Mouse (Mus musculus) heart, postnatal 10 days (tissue): ENCODE data around the gene Cnga2. TPM values are rescaled to one million over a fixed set of nuclear protein-coding genes. Genes with fewer than 3 reads are reported as not detected.
"Not testable (repeated sequence)": the region's sequence is repeated elsewhere in the genome, so short reads cannot be mapped to it uniquely, and the experiment has no call there.

ENCODE experiments used
- DNase-seq, 2 experiments: peaks; one replicate each; pipeline ENCODE4 v3.0.0; 2021
- intact Hi-C: fragments of 180-260 bp; cut with DNase I; formaldehyde crosslinking; loops from one replicate; pipeline ENCODE4 v1.15.1; 2025
- total RNA-seq, 2 experiments: library from RNA; stranded (reverse); gene quantifications; 2 replicates each; pipeline ENCODE4 v1.2.3; 2021

The Cnga2 gene
- under 1 TPM in 1 of 2 experiments, not detected in 1; 0.14 TPM for total RNA-seq

DNA sequence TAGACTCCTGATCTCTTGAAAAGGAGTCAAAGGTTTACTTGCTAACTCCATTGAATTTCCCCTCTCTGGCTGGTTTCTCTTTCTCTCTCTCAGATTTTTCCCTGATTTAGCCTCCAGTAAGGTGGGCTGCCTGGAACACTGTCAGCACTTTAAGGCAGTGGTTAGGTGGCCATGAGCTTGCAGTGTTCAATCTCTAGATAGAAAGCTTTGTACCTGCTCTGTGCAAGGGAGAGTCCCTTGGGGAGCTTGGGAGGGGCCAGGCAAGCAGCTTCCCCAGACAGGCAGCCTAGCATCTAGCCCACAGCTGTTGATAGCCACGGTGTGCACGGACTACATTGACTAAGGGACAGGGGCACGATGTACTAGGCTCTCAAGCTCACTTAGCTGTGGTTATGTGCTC lies at the start of gene Cnga2:
Cnga2 (plus strand) TSS at position 301 of the 400 bp plus-strand sequence.
- intact Hi-C loops = no loop called here
- no peak for DNase-seq

DNA sequence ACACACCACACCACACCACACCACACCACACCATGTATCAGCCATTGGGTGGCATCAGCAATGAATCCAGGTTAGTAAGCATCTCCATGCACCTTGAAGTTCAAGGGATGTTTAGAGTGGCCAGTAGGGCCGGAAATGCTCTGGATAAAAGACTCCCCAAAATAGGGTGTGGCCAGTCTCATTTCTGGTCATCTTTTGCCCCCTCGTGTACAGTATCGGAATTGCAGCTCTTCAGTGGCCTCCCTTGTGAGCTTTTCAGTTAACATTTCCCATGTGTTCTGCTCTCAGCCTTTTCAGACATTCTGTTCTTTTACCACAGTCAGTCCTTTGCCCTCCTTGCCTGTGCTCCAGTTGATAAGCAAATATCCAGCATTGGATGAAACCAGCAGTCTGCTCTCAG lies 45.0 kb upstream of the Cnga2 start:
- peak; percentile 29 to 65 for DNase-seq
- intact Hi-C loops = loop anchor here (1.0 to 2.0 kb wide), 2 partner anchors 148 to 298 kb away; no protein-coding TSS in a partner anchor

DNA sequence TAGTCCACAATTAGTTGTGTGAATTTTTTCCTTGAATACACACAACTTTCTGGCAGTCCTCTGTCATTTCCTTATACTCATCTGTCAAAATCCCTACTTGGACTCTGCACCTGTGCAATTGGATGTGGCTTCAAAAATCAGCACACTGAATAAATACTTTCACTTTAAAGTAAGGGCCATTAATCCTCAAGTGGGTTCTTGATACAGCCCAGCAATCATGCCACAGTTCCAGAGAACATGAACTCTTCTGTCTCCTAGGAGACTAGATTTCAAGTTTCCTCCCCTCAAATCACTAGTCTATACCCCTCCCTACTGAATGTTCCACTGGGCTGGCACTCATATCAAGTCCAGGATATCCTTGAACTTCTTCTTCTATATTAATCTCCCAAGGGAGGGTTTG lies 33.3 kb upstream of the Cnga2 start:
- DNase-seq = no peak
- intact Hi-C loops = no loop called here

DNA sequence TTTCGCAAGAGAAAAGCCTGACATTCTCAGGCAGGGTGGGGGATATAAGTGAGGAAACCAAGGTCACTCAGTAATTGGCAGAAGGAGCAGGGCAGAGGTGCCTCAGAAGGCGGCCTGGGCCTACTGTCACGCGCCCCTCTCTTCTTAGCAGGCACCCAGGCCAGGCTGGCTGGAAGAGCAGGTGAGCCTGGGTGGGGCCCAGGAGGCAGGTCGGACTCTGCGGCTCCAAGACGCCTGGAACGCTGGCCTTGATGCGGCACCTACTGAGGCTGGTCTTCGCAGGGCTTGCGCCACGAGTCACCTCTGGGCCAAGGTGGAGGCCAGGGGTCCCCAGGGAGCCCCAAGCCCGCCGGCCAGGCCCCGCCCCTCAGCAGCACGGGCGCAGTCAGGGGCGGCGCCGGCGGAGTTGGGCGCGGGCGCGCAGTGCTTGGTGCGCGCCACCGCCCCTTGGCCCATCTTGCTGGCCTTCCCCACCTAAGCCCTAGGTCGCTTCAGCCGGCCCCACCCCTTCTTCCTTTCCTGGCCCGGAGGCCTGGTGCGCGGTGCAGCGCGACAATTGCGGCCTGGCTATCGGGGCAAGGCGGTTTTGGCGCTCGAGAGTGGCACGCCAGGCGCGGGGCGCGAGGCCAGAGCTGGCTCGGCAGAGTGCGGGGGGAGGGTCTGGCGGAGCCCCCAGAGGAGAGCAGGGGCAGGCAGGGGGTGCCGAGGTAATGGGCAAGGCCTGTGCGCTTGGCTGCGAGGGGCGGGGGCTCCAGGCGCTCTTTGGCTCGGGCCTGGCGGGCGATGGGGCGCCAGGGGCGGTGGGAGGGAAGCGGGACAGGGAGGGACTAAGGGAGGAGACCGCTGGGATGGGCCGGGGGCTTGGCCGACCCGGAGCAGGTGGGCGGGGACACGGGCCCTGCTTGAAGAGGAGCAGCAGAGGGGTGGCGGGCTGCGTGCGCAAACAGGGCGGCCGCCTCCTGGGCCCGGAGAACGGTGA lies 29.3 kb upstream of the Cnga2 start, which contains the start of gene Prrg3:
Prrg3 (plus strand) TSS at position 552 of the 979 bp plus-strand sequence.
- DNase-seq = peak; percentile 51 to 65
- intact Hi-C loops = loop anchor here (5.0 kb wide), 2 partner anchors 45 to 145 kb away; partner anchors contain the start of gene Vma21

DNA sequence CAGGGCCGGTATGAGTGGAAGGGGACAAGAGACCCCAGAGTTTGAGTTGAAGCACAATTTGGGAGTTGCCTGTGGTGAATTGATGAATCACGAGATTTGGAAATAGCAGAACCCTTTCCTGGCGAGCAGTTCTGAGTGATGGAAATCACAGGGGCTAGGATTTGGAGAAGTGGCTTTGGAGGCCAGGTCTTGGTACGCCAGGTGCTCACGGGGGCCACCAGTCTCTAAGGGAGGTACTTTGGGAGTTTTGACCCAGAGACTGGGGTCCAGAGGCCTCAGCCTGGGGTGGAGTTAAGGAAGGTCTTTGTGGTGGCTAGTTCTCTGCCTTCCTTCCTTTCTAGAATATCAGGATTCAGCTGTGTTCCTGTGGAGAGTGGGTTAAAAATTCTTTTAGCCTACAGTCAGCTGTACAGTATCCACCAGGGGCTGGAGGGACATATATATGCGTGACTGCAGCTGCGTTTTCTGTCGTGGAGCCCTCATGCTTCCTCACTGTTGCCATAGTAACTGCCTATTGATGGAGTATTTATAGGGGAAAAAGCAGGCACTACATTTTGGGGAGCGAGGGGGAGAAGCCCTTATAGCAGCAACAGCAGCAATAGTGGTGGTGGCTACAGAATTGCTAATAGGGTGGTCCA lies 28.3 kb upstream of the Cnga2 start:
- intact Hi-C loops = loop anchor here (5.0 kb wide), 2 partner anchors 44 to 146 kb away; partner anchors contain the start of gene Vma21
- peak in 1 of 2 experiments; percentile 5 for DNase-seq

DNA sequence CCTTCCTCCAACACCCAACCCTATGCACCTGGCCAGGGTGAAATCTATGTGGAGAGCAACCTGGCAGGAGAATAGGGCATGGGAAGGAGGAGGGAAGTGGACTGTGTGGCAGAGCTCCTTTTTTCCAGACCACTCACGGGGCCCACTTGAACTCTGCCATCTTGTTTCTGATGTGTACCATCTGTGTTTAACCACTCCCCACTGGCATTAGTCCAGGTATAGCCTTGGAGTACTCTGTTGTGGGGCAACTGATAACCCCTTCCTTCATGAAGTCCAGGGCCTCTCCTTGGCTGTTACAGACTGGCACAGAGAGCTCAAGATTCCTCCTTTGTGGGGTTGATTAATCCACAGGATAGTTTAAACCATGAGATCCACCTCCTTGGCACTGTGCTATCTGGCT lies 23.4 kb upstream of the Cnga2 start:
- intact Hi-C loops = no loop called here
- no peak for DNase-seq

DNA sequence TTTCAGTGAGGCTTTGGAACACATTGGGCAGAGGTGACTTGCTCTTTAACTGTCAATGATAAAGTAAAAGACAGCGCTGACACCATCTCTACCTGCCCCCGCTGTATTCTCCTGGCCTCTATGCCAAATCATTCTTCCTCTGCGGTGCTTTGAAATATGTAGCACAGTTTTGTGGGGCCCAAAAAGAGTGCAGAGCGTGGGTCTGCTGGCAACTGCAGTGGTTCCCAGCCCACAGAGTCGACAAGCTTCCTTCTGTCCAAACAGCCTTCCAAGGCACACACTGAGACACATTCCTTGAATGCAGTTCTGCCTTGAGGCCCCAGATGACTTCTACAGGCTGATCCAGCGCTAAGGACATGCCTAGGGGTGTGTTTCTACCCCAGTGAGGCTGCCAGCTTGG lies 22.8 kb upstream of the Cnga2 start:
- intact Hi-C loops = no loop called here
- no peak for DNase-seq

DNA sequence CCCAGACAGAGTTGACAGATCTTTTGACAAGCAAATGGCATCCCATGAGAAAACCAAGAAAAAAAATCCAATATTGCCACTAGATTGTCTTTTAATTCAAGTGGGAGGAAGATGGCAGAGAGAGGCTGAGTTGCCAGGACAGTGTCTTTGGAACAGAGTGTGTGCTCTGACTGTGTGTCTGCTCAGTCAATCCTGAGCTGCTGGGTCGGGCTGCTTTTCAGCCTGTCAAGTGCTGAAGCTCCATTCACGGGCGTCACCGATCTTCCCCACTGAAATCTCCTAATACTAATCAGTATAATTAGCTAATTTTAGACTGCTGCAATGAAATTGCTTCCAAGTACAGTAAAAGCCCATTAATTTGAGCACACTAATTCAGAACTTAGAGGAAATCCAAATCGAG lies 20.3 kb upstream of the Cnga2 start:
- no peak for DNase-seq
- intact Hi-C loops = no loop called here

DNA sequence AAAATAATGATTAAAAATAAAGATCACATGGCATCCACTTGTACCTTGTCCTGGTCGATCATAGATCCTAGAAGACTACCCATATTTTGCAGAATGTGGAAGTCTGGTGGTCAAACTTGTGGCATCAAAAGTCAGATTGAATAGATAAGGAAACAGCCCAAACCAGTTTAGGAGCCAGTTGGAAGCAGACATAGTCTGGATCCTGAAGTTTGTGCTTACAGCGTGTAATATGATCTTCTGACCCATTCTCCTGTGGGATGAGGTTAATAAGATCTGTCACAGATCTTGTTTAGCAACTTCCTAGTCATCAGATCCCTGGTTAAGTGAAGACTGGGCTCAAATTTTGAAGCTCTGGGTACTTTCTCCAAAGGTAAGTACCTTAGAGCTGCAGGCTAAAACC lies 19.0 kb upstream of the Cnga2 start, which contains the start of gene Fate1:
Fate1 (plus strand) TSS at position 301 of the 400 bp plus-strand sequence.
- intact Hi-C loops = no loop called here
- no peak for DNase-seq

DNA sequence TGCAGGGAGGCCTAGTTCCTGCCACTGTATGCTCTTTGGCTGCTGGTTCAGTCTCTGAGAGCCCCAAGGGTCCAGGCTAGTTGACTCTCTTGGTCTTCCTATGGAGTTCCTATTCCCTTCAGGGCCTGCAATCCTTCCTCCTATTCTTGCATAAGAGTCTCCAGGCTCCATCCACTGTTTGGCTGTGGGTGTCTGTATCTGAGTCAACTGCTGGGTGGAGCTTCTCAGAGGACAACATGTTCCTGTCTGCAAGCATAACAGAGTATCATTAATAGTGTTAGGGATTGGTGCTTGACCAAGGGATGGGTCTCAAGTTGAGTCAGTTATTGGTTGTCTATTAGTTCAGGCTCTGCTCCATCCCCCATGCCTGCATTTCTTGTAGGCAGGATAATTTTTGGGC lies 14.0 kb upstream of the Cnga2 start:
- intact Hi-C loops = not testable (repeated sequence)

DNA sequence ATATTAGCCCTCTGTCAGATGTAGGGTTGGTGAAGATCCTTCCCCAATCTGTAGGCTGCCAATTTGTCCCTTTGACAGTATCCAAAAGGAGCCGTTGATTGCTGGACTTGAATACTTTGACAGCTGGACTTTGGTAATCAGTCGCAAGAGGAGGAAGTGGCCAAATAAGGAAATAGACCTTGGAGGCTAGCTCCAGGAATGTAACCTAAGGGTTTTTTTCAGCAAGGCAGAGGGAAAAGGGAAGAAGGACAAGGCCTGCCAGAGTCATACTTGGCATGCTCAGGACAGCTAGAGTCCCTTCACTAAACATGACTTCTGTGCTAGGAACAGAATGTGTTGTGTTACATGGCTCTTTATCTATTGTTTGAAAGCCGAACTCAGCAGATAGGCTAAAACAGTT lies 11.2 kb upstream of the Cnga2 start:
- DNase-seq = peak; percentile 5 to 16
- intact Hi-C loops = no loop called here

More for the DNA sequence above, 14.0 kb upstream of the Cnga2 start:
- not testable (repeated sequence) for DNase-seq

DNA sequence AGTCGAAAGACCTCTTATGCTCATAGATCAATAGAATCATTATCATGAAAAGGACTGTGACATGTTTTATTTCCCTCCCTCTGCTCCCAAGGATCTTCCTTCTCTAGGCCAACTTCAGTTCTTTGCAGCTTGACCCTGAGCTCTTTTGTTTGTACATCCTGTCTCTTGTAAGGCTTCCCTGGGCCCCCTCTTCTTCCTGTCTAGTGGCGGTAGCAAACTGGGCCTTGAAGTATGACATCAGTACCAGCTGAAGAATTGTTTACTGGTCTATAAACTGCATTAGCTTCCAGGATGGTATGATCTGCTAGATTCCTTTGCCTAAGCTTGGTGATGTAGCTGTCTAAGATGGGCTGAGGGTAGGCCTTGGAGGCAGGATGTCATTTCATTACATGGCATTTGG lies 10.3 kb upstream of the Cnga2 start:
- DNase-seq = no peak
- intact Hi-C loops = no loop called here

DNA sequence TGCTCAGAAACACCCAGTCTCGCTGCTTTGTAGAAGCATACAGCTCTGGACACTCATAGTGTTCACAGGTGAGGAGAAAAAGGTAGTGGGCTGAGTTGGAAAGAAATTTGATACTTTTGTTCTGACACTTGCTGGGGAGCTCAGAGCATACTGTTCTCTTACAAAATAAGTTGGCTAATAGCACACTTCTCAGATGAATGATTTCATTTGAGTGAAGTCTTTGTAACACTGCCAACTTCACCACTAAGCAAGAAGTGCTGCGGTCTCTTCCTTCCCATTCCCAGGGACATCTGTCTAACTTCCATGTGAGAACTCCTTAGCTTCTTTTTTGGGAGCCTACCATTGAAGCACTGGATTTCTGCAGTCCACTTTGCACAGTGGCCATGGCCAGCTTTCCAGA lies 8.4 kb upstream of the Cnga2 start:
- intact Hi-C loops = no loop called here
- no peak for DNase-seq

DNA sequence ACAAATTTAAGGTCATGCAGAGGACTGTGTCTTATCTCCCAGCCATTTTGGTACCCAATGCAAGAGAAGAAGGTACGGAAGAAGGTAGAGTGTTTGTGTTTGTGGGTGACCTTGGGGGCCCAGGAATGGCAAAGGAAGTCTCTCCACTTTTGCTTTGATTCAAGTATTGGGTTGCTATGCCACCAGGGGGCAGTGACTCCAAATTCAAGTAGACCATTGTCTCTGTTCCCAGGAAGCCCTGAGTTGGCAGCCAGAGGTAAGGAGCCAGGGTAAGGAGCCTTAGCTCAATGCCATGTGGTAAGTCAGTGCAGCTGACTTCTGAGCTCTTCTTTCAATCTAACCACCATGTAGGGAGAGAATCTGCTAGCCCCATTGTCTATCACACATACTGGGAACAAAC lies 7.9 kb upstream of the Cnga2 start:
- intact Hi-C loops = no loop called here
- DNase-seq = peak; percentile 18 to 23

DNA sequence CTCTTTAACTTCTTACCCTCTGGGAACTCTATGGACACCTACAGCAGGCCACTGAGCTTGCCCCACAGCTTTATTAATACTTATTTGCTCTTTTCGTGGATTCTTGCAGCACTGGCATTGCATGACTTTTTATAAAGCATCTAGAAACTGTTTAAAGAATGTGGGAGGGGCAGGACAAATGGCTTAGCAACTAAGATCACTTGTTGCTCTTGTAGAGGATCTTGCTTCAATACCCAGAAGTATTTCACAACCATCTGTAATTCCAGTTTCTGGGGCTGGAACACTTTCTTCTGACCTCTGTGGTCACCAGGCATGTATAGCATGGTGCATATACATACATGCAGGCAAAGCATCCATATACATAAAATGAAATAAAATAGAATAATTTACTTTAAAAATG lies 4.3 kb downstream of the Cnga2 start:
- intact Hi-C loops = no loop called here
- DNase-seq = no peak

DNA sequence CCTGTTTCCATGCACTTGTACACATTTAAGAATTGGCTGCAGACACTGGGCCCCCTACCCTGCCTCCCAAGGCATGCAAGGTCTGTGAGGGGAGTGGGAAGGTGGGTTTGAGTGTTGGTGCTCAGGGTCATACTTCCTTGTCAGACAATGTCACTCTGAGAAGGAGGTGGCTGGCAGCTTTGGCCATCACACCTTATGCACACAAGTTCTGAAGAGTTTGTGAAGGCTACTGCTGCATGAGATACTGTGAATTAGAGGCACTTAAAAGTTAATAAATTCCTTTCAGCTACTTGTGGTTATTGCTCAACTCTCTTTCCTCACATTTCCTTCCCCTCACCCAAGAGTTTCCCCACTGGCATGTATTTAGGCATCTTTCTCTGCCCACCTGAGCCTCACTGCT lies 18.3 kb downstream of the Cnga2 start:
- intact Hi-C loops = loop anchor here (5.0 kb wide), 2 partner anchors 48 to 632 kb away; partner anchors contain the start of gene Prrg3
- DNase-seq = no peak

DNA sequence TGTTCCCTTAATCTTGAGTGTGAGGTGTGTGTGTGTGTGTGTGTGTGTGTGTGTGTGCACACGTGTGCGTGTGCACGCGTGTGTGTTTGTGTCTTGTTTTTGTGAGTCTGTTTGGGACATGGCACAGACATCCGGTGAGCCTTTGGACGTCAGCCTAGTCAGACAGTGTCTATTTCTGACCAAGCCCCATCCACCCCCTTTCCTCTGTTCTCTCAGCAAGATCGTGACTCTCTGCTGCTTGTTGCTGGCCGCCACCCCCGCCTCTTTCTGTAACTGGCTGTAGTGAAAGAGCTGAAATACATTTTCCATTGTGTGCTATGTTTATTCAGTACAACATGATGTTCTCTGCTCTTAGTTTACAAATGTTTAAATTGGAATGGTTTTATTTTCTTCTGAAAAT lies 20.6 kb downstream of the Cnga2 start:
- intact Hi-C loops = loop anchor here (5.0 kb wide), 1 partner anchor 630 kb away; no protein-coding TSS in a partner anchor
- DNase-seq = peak; percentile 53 to 57

DNA sequence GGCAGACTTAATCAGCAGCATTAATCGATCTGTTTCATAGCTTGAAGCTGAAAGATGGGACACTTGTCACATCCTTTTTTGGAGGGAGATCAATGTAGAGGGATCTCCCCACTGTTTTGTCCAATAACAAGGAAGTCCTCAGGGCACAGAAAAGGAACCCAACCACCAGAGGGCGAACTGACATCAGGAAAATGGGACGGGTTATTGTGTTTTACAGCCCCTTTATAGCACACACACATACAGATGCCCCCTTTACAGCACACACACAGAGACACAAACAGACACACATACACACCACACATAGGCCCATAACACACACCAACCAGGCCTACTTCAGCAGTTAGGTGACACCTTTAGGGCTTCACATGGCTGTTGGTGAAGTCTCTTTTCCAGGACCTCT lies 21.2 kb downstream of the Cnga2 start:
- DNase-seq = peak; percentile 43 to 56
- intact Hi-C loops = loop anchor here (1.0 to 5.0 kb wide), 2 partner anchors 629 to 806 kb away; no protein-coding TSS in a partner anchor

DNA sequence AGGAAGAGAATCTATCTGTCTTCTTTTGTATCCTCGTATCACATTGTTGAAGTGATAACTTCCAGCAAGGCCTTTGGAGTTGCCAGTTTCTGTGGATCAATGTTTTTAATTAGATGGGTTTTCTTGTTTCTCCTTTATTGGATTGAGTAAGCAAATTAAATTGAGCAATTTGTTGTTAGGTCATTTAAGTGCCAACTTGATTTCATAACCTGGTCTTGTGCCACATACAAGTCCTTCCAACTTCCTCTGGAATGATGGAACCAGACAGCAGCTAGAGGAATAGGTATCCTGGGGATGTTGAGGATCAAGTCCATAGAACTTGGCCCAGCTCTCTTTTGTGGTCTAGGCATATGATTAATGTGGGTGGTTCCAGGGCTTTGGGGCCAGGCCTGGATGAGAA lies 30.6 kb downstream of the Cnga2 start:
- intact Hi-C loops = no loop called here
- no peak for DNase-seq

DNA sequence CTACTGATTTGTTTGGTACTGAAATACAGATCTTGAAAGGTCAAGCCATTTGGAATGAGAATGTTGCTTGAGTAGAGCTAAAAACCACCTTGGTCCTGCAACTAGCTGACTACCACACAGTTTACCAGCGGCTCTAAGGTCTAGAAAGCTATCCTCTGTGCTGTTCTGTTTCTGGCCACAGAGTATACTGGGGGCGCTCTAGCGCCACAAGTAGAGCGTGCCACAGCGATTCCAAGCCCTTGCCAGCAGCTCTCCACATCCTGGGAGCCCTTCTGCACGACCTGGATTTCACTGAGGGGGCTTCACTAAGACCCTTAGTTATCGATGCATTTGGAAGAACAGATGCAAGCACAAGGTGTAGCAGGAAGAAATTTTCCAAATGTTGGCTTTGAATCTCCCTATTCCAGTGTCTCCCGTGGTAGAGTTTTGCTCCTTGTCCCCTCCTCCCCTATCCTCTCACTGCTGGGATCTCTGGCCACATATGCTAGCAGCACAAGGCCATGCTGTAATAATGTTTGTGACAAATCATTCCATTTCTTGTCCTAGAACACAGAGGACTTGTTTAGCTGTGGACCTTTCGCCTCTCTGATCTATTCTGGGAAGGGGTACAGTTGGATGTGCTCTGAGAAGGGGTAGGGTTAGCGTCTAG lies 31.2 kb downstream of the Cnga2 start:
- intact Hi-C loops = no loop called here
- DNase-seq = peak in 1 of 2 experiments; percentile 31

DNA sequence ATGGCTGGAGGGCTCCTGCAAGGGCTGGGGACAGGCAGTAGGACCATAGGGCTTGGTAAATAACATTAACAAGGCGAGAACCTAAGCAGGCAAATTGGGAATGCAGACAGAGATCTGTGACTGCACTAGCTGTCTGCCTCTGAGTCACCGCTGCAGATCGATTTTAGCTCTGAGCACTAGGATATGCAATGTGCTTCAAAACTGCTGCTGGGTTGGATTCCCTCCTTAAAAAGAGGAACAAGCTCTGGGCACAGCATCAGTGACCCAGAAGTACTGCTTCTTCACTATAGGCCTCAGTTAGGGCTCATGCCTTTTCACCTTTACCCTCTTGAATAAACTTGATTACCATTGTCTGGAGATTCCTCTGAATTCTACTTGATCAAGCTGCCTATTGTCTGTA lies 31.9 kb downstream of the Cnga2 start:
- intact Hi-C loops = no loop called here
- DNase-seq = no peak
